Mouse (Mus musculus) adrenal gland (tissue): ENCODE data around the gene Polr2i.
"Not testable (repeated sequence)": the region's sequence is repeated elsewhere in the genome, so short reads cannot be mapped to it uniquely, and the experiment has no call there.

Source experiments
- intact Hi-C: fragments of 180-260 bp; cut with DNase I; formaldehyde crosslinking; loops from one replicate; pipeline ENCODE4 v1.15.1; 2025

Polr2i gene

DNA sequence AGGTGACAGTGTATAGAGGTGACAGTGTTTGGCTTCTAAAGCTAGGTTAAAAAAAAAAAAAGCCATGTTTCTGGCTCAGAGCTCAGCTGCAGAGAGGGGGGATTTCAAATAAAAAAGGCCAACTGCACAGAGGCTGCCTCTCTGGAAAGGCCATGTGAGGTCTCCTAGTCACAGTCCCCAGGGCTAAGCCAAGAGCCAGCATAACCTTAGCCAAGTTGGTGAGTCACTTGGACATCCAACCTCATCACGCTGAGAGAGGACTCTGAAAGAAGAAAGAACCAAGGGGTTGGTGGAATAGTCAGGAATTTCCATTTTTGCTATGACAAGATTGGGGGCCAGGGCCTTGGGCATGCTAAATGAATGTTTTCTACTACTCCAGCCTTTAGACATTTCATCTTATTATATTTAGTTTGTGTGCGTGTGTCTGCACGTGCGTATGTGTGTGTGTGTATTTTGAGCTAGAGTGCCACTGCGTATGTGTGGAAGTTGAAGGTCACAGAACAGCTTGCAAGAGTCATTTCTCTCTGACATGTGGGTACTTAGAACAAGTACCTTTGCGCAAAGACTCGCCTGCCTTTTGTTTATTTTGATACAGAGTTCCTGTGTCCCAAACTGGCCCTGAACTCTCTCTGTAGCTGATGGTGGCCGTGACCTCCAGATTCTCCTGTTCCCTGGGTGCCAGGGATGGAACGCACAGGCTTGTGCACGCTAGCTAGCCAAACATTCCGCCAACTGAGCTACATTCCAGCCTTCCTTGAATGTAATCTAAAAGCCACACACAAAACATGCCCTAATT lies 28.7 kb upstream of the Polr2i start:
- intact Hi-C loops, result no loop called here

DNA sequence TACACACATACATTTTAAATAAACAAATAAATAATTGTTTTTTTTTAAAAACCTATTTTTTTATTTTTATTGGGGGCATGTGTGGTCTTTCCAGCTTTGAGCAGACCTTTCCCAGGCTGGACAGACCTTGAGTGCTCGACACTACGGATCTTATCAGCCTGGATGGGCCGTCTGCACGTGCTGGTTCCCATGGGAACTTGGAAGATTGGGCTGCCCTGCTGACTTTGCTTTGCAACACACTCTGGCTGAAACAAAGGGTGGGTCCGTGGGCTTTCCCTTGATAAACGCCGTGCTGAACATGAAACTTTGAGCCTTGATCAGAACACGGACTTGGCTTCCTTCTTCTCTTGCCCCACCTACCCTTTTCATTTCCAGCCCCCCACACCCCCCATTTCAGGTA lies 27.4 kb upstream of the Polr2i start:
- intact Hi-C loops, result loop anchor here (2.0 kb wide), 1 partner anchor 24 kb away; no protein-coding TSS in a partner anchor

DNA sequence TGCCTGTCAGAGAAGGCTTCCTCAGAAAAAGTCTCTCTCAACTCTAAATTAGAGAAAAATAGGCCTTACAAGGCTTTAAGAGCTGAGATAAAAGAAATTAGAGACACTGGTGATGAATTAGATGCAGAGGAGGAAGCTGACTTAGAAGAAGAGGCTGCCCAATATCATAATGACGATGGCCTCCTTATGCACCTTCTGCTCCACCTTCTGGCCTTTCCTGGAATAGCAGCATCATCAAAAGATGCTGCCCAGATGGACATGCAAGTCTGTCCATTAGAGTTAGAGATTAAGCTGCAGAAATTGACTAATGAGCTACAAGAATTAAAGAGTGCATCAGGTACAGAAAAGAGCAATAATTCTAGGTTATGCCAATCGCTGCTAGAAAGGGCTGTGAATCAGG lies 26.4 kb upstream of the Polr2i start:
- intact Hi-C loops, result loop anchor here (2.0 kb wide), 1 partner anchor 25 kb away; no protein-coding TSS in a partner anchor

DNA sequence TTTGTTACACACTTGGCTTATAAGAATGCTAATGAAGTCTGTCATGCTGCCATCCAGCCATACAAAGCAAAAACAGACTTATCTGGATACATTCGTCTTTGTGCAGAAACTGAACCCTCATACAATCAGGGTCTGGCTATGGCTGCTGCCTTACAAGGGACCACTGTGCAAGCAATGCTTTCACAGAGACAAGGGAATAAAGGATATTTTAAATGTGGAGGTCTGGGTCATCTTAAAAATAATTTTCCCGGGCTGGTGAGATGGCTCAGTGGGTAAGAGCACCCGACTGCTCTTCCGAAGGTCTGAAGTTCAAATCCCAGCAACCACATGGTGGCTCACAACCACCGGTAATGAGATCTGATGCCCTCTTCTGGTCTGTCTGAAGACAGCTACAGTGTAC lies 25.4 kb upstream of the Polr2i start:
- intact Hi-C loops, result not testable (repeated sequence)

- intact Hi-C loops, result no loop called here
Measured at GRCm38 (mm10) chr7:30211025-30211424, 20.7 kb upstream of the Polr2i start.

DNA sequence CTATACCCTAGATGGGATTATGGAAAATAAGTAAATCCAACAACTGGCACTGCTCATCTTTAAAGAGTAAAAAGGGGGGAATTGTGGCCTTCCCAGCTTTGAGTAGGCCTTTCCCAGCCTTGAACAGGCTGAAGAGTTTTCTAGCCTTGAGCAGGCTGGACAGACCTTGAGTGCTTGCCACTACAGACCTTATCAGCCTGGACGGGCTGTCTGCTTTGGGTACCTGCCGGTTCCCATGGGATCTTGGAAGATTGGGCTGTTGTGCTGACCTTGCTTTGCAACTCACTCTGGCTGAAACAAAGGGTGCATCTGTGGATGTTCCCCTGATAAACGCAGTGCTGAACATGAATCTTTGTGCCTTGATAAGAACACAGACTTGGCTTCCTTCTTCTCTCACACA lies 17.9 kb upstream of the Polr2i start:
- intact Hi-C loops, result no loop called here

GRCm38 (mm10) chr7:30215875-30216274 lies 15.9 kb upstream of the Polr2i start:
- intact Hi-C loops, result loop anchor here (5.0 kb wide), 1 partner anchor 34 kb away; the partner anchor contains the start of gene Cox7a1

DNA sequence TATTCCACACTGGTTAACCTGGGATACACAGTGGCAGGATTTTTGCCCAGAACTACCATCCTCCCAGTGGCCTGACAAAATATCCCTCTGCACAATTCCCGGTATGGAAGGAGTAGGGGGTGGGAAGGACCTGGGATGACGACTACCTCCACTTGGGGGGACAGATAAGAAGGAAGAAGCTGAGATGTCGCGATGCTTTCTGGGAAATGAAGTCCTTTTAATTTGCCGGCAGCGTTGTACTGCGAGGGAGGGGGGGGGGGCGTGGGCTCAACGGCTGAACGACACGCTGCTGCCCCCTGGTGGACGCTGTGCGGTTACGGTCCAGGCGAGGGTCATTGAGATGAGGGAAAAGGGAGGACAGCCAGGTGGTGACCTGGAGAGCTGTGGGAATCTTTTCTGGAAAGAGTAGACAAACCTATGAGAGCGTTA lies 15.0 kb upstream of the Polr2i start:
- intact Hi-C loops, result loop anchor here (5.0 kb wide), 1 partner anchor 34 kb away; the partner anchor contains the start of gene Cox7a1

GRCm38 (mm10) chr7:30217277-30217676 lies 14.5 kb upstream of the Polr2i start:
- intact Hi-C loops, result loop anchor here (5.0 kb wide), 1 partner anchor 35 kb away; the partner anchor contains the start of gene Cox7a1

GRCm38 (mm10) chr7:30219293-30220007 lies 12.3 kb upstream of the Polr2i start:
- intact Hi-C loops, result loop anchor here (5.0 kb wide), 1 partner anchor 37 kb away; the partner anchor contains the start of gene Cox7a1

DNA sequence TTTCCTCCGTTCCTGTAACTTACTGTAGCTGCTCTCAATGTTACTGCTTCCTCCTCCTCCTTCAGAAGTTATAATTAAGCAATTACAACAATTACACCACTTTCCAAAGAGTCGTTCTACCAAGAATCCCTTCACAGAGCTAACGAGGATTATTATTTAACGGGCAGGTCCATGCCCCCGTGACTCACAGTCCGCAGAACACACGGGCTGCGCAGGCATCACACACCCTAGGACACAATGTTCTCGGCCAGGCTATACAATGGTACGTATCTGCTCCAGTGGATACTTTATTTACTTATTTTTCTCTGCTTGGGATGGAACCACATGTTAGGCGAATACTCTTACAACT lies 11.8 kb upstream of the Polr2i start:
- intact Hi-C loops, result no loop called here

DNA sequence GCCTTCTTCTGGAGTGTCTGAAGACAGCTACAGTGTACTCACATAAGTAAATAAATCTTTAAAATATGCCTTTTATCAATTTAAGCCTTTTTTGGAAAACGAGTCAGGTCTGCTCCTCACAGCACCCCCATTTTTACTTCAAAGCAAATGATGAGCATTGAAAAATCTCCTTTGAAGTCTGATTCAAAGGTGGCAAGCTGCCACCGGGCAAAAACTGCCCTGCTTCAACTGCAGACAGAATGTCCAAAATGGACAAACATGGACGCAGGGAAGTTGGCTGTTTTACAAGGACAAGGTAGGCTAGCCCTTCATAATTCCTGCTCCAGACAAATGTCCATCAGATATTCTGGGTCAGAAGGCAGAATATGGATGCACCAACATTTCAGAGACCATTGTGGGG lies 10.3 kb upstream of the Polr2i start:
- intact Hi-C loops, result no loop called here

DNA sequence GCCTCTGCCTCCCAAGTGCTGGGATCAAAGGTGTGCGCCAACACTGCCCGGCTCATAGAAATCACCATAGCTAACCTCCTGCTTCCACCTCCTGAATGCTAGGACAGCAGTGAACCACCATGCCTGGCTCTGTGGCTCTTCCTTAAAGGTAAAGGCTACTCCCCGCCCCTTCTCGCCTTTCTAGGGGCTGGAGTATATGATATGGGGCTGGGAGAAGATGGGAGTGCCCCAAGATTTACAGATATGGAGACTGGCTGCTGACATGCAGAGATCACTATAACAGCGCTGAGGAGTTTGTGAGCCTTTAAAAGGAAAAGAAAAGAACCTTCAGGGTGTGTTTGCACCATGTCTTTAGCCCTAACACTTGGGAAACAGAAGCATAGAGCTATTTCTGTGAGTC lies 9.5 kb upstream of the Polr2i start:
- intact Hi-C loops, result no loop called here

DNA sequence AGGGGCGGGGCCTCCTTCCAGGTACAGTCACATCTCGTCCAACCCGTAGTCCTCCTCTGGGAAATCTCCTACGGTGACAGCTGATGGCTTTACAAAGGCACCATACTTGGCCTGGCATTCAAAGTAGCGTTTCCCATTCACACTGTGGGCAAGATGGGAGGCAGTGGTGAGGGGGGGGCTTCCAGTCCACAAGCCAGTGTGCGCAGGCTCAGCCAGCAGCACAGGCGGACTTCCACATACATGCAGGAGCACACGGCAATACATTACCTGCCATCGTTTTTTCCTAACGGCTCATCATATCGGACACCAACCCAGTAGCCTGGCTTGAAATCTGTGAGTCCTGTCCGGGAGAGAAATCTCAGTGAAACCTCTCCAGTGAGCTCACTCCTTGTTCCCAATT lies 7.5 kb upstream of the Polr2i start:
- intact Hi-C loops, result no loop called here

DNA sequence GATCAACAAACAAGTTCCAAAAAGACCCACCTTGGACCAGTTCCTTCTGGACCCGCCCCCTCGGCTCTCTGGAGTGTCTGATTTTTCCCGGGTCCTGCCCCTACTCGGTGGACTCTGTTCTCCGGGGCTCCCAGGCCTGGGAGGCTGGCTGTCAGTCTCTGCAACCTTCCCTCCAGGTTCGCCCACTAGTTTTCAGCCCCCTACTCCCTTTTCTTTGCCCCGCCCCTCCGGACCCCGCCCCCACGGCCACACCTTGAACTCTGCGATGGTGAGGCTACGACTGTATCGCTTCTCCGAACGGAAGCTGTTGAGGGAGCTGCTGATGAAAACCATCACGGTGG lies 450 bp upstream of the Polr2i start:
- intact Hi-C loops, result no loop called here

DNA sequence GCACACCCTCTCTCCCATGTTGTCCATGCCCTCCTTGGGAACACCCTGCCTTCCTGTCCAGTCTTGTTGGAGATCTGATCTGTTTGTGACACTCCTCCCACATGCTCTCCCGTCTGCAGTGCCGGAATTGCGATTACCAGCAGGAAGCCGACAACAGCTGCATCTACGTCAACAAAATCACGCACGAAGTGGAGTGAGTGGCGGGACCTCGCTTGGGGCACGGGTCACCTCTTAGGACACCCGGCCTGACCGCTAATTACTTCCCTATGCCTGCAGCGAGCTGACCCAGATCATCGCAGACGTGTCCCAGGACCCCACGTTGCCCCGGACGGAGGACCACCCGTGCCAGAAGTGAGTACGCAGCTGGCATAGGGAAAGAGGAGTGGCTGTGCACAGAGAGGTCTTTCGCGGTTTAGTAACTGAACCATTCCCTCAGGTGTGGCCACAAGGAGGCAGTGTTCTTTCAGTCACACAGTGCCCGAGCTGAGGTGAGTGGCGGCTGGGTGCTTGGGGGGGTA lies 942 bp downstream of the Polr2i start:
- intact Hi-C loops, result no loop called here

DNA sequence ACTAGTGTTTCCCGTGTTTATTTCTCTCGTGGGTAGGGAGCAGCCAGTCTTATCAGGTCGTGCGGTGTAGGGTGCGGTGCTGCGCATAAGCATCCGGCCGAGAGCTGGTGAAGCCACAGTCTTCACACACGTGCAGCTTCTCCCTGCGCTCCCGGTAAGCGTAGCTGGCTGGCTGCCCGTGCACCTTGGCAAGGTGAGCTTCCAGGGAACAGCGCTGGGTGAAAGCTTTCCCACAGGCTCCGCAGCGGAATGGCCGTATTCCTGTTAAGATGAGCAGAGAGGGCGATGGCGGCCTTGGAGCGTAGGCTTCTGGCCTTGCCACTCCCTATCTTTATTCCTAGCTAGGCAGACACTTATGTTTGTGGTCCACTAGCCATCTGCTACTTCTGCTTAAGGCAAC lies 1.6 kb downstream of the Polr2i start:
- intact Hi-C loops, result no loop called here

GRCm38 (mm10) chr7:30234276-30234858 lies 2.6 kb downstream of the Polr2i start:
- intact Hi-C loops, result no loop called here

- intact Hi-C loops, result no loop called here
Measured at GRCm38 (mm10) chr7:30235091-30235490, 3.3 kb downstream of the Polr2i start.

GRCm38 (mm10) chr7:30235625-30236024 lies 3.9 kb downstream of the Polr2i start, which contains the start of gene Ovol3:
Gene Ovol3 (minus strand): TSS chr7:30235725.
- intact Hi-C loops, result no loop called here

DNA sequence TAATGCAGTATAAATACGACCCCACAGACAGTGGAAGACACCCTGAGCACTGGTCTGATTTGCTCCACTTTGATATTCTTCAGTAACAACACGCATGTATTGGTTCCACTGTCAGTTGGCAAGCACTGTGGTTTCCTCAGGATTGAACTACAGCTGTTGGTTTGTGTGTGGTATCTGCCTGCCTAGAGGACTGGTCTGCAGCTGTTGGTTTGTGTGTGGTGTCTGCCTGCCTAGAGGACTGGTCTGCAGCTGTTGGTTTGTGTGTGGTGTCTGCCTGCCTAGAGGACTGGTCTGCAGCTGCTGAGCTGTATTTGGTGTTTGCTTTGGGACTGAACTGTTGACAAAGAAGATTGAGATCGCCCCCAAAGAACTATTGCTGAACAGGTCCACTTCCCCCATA lies 5.6 kb downstream of the Polr2i start:
- intact Hi-C loops, result not testable (repeated sequence)
